Mouse (Mus musculus) spleen, adult 10 weeks (tissue): ENCODE data around the gene Nasp. TPM values are rescaled to one million over a fixed set of nuclear protein-coding genes. Genes with fewer than 3 reads are reported as not detected.

Experiments
- polyA plus RNA-seq: library from polyadenylated mRNA; stranded (reverse); fragments of 350-450 nt; fragmentation: Illumina TruSeq; extraction: RNeasy Lipid Tissue Mini Kit (QIAGEN cat#74804); gene quantifications from one replicate; pipeline ENCODE4 v1.2.3, GENCODE M21; 2015; ENCODE audit warnings: low replicate concordance; ENCODE audit not compliant: insufficient read depth

Gene Nasp
- polyA plus RNA-seq, result 84.8 TPM

DNA sequence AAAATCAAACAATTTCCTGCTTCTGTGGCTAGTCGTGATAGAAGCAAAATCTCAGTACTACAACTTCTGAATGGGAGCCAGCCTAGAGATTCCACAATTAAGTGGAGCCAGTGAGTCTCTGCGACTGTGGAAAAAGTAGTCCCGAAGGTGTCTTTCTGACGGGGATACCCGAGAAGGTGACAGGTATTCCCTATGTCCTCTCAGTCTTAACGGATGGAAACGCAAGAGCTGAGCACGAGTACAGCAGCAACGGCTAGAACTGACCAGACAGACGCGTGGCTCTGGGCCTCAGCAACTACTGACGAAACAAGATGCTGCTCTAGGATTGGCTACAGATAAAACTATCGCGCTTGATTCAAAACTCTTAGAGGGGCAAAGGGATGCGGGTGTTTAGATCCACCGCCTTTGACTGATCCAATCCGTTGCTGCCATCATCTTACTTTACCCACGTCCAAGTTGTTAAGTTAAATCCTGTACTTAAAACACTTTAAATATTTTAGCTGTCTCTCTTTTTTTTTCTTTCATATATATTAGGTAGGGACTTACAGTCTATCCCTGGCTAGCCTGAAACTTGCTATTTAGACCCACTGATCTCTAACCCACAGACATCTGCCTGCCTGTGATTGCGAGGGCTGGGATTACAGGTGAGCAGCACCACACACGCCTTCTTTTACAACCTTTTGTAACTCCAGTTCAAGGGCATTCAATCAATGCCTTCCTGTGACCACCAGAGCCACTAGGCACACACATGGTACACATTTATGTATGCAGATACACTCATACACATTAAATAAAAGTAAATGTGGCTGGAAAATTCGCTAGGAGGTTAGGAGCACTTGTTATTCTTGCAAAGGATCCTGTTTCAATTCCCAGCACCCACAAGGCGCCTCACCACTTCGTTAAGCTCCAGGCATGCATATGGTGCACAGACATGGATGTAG is at the start of gene Nasp:
Nasp (minus strand) TSS at position 220 of the 941 bp plus-strand sequence.

DNA sequence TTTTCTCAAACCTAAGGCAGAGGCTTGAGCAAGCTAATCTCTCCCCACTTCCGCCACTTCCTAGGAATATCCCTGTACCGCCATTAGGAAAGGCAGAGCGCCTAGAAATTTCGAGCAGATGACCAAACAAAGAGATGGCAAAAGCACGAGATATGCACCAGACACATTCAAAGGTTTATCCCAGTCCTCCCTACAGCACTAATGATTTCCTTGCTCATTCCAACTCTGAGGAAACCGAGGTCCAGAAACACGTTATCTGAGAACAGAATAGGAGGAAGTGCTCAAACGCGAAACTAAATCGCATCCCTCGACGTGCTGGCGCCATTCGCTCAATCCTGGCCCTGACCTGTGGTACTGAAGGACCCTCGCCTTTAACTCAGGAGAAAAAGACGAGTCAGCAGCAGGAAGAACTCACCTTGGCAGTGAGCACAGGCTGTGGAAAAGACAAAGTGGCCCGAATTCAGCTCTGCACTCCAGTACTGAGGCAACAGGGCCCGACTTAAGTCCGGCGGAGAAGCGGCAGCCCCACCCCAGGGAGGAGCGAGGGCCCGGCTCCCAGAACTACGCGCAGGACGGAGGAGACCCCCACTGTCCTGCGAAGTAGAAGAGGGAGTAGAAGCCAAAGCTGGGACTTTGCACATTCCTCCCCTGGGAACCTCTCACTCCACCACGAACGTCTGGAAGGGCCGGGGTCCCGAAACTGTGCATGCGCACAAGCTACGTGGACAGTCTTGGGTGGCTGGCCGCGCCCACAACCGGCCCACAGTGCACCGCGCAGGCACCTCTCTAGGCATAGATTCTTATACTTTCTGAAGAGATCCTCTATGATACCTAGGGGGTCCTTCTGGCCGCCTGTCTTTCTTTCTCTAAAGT is 23.4 kb upstream of the Nasp start, which contains the start of gene Akr1a1:
Akr1a1 (minus strand) TSS at position 757 of the 873 bp plus-strand sequence.

DNA sequence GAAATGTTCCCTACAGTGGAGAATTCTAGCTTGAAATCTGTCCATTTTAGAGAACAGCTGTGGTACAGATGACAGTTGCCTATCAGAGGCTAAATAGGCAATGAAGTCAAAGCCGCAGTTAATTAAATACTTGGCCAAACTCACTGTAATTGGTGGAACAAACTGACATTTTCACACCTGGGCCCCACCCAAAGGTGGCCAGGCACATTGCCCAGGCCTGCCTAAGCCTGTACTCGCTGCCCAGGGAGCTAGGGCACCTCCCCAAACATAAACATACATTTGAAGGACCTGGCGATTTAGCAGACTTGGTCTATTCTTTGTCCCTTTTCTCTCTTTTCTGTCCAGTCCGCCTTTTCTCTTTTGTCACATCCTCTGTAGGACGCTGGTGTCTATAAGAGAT is 31.4 kb downstream of the Nasp start, which contains the start of gene Ccdc17:
Ccdc17 (plus strand) TSS at position 276 of the 400 bp plus-strand sequence.

DNA sequence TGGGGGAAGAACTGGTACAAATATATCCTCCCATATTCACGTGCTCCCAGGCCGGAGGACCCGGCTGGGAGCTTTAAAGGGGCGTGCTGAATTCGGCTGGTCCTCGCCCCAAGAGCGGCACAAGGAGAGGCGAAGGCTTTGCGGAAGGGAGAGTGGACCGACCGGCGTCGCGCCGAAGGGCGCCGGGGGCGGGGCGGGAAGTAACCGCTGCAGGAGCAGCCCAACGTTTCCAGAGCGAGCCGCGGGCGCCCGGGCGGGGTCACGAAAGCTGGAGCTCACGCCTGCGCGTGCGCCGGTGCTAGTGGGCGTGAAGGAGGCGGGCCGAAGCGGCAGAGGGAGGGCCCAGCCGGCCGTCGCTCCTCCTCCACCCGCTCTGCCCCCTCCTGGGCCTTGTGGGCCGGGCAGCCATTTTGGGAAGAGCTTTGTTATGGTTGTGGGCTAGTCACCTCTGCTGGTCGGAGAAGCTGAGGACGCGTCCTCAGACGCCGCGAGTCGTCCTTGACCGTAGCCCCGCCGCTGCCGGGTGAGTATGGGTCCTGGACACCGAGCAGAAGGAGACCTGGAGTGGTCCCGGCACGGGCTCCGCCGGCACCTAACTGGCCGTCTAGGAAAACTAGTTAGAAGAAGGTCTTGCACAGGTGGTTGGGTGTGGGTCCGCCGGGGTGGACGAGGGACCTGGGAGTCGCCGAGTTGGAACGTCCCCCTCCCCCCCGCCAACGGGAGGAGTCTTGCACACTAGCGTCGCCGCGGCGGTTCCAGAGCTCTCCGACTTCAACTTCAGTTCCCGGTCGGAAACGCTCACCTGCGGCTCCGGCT is 70.2 kb downstream of the Nasp start, which contains the start of gene Gpbp1l1:
Gpbp1l1 (plus strand) TSS at position 353 of the 816 bp plus-strand sequence.

DNA sequence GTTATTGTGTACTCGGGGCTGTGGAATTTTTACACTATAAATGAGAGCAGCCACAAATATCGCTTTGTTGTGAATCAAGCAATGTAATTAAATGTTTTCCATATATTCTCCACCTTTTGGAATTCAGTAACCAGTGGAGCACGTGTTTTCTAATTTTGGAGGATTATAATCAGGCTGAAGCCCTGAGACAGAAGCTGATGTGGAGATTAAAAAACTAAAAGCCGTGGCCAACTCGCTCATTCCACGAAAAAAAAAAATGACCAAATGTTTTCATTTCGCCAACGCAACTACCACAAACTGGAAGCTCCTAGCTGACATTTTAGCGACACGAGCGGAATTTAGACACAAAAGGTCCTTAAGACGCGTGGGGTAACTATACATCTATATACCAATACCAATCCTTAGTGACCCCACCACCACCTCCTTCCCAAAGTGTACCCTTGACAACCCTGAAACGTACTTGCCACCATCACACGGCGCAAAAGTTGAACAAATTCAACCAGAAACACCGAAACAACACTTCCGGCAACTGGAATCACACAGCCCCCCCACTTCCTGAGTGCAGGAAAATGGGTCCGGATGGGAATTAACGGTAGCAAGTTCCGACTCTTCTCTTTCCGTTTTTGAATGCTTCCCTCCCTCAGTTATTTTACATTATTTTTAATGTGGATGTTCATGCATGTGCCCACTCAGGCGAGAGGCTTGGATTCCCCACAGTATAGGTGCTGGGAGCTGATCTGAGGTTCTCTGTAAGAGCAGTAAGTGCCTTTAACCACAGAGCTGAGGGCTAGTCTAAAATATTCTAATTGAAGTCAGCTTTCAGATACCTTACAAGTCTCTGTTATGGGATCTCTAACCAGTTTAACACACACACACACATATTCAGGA is 72.1 kb downstream of the Nasp start, which contains the start of gene Tmem69:
Tmem69 (minus strand) TSS at position 524 of the 888 bp plus-strand sequence.

Other genes with a start within 250 kb of the Nasp start
- gene Mast2, start 163.8 kb downstream of the Nasp start, polyA plus RNA-seq, result 18.8 TPM
- gene Ipp, start 120.4 kb downstream of the Nasp start, polyA plus RNA-seq, result 13.5 TPM
- 40.6 TPM for gene Tmem69, start 72.0 kb downstream of the Nasp start, polyA plus RNA-seq
- 156 TPM for gene Gpbp1l1, start 70.3 kb downstream of the Nasp start, polyA plus RNA-seq
- gene Ccdc17, start 31.3 kb downstream of the Nasp start, polyA plus RNA-seq, result 14.7 TPM
- gene Akr1a1, start 23.7 kb upstream of the Nasp start, polyA plus RNA-seq, result 291 TPM
- gene Prdx1, start 57.6 kb upstream of the Nasp start, polyA plus RNA-seq, result 625 TPM
- 11.2 TPM for gene Mmachc, start 80.5 kb upstream of the Nasp start, polyA plus RNA-seq
- gene Ccdc163, start 80.6 kb upstream of the Nasp start, polyA plus RNA-seq, result 42.6 TPM
- 8.6 TPM for gene Tesk2, start 93.0 kb upstream of the Nasp start, polyA plus RNA-seq
- 22.3 TPM for gene Toe1, start 179.7 kb upstream of the Nasp start, polyA plus RNA-seq
- gene Mutyh, start 179.8 kb upstream of the Nasp start, polyA plus RNA-seq, result 8.7 TPM
- gene Hpdl, start 193.8 kb upstream of the Nasp start, polyA plus RNA-seq, result not detected
- 0.04 TPM for gene Zswim5, start 249.4 kb upstream of the Nasp start, polyA plus RNA-seq